Mouse (Mus musculus) lung, postnatal 0 days (tissue): ENCODE data around the gene Bach2.

Experiments
- CTCF ChIP-seq: IDR thresholded peaks from 2 replicates; pipeline ENCODE4 v1.5.1; 2016; ENCODE audit warnings: antibody characterized with exemption, mild to moderate bottlenecking
- EP300 ChIP-seq: IDR thresholded peaks from 2 replicates; pipeline ENCODE4 v1.6.1; 2016; ENCODE audit warnings: antibody characterized with exemption, mild to moderate bottlenecking, control low read depth

GRCm38 (mm10) chr4:32376527-32376948 is 137.9 kb downstream of the Bach2 start:
- TF ChIP-seq CTCF (no peak), EP300 (no peak)
